Mouse (Mus musculus): ENCODE measurements around the gene Bak1. TPM values are rescaled to one million over a fixed set of nuclear protein-coding genes. Genes with fewer than 3 reads are reported as not detected.

The Bak1 gene
- polyA plus RNA-seq, 1 experiment from 2014 or later, result 4.0 TPM

- 54% methylated on average over 14 of the region's 14 CpGs for WGBS
- no peak for TF ChIP-seq EP300 (IDR thresholded peaks at IDR 0.05)
- TF ChIP-seq CTCF (IDR thresholded peaks at IDR 0.05), result peak; percentile 42
- Histone ChIP-seq H3K9ac (replicated peaks; ENCODE audit: low read depth) (no peak overlapping the region), H3K9me3 (ENCODE audit: low read length) (no peaks in the 10 kb centered on the region), H3K27me3 (replicated peaks; ENCODE audit: insufficient read depth, low read length) (no peaks in the 10 kb centered on the region), H3K4me3 (ENCODE audit: low read depth, low read length) (no peak overlapping the region), H3K4me2 (replicated peaks; ENCODE audit: low read depth, low read length) (no peak overlapping the region), H3K4me1 (ENCODE audit: insufficient read depth, low read depth, low read length) (no peaks in the 10 kb centered on the region), H3K36me3 (ENCODE audit: insufficient read depth, low read length) (no peaks in the 10 kb centered on the region), H3K27ac (ENCODE audit: low read length) (no peak overlapping the region)
- DNase-seq (ENCODE audit: low spot score) (peak; percentile 58), ATAC-seq (peak; percentile 59)
Observed at GRCm38 (mm10) chr17:27011998-27012672, 16.7 kb downstream of the Bak1 start.

- Histone ChIP-seq H3K27me3 (replicated peaks; ENCODE audit: insufficient read depth, low read length) (no peaks in the 10 kb centered on the region), H3K4me2 (replicated peaks; ENCODE audit: low read depth, low read length) (no peak overlapping the region), H3K36me3 (ENCODE audit: insufficient read depth, low read length) (no peaks in the 10 kb centered on the region), H3K9ac (replicated peaks; ENCODE audit: low read depth) (no peak overlapping the region), H3K27ac (ENCODE audit: low read length) (no peak overlapping the region), H3K9me3 (ENCODE audit: low read length) (no peaks in the 10 kb centered on the region), H3K4me1 (ENCODE audit: insufficient read depth, low read depth, low read length) (no peaks in the 10 kb centered on the region), H3K4me3 (ENCODE audit: low read depth, low read length) (no peak overlapping the region)
- DNase-seq (ENCODE audit: low spot score), result no peak
- 82% methylated on average over 10 of the region's 10 CpGs for WGBS
- no peak for ATAC-seq
- no peak for TF ChIP-seq EP300 (IDR thresholded peaks at IDR 0.05)
- TF ChIP-seq CTCF (IDR thresholded peaks at IDR 0.05), result no peak
Observed at GRCm38 (mm10) chr17:27011167-27011566, 17.6 kb downstream of the Bak1 start.

- TF ChIP-seq EP300 (IDR thresholded peaks at IDR 0.05), result no peak
- no peak for TF ChIP-seq CTCF (IDR thresholded peaks at IDR 0.05)
- H3K4me3 ChIP-seq (ENCODE audit: low read depth, low read length), result no peak overlapping the region
- ATAC-seq (no peak), DNase-seq (ENCODE audit: low spot score) (no peak)
- H3K9me3 ChIP-seq (ENCODE audit: low read length), result no peaks in the 10 kb centered on the region
- H3K27me3 ChIP-seq (replicated peaks; ENCODE audit: insufficient read depth, low read length), result no peaks in the 10 kb centered on the region
- WGBS, result 68% methylated on average over 2 of the region's 2 CpGs
- no peaks in the 10 kb centered on the region for H3K4me1 ChIP-seq (ENCODE audit: insufficient read depth, low read depth, low read length)
- H3K36me3 ChIP-seq (ENCODE audit: insufficient read depth, low read length), result no peaks in the 10 kb centered on the region
- no peak overlapping the region for H3K4me2 ChIP-seq (replicated peaks; ENCODE audit: low read depth, low read length)
- H3K9ac ChIP-seq (replicated peaks; ENCODE audit: low read depth), result no peak overlapping the region
- H3K27ac ChIP-seq (ENCODE audit: low read length), result no peak overlapping the region
Observed at GRCm38 (mm10) chr17:27008277-27008676, 20.5 kb downstream of the Bak1 start.

DNA sequence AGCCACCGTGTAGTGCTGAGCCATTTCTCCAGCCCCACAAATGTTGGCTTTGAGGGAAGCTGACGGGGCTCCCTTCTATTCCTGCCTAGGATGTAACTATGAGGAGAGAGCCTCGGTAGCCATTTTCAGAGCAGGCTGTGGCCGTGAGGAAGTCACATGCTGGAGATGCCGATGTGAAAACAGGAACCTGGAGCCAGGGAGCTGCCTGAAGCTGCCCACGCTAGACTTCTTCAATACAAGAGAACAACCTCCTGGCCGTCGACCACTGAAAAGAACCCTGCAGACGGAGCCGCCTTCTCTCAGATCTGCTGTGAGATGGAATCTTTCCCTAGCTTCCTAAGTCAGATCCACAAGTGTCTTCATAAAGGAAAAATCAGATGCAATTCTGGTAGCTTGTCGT is 23.2 kb downstream of the Bak1 start:
- peak; percentile 17 for DNase-seq (ENCODE audit: low spot score)

GRCm38 (mm10) chr17:27004903-27005485 is 23.8 kb downstream of the Bak1 start:
- TF ChIP-seq EP300 (IDR thresholded peaks at IDR 0.05) (no peak), CTCF (IDR thresholded peaks at IDR 0.05) (no peak)
- ATAC-seq, result no peak
- Histone ChIP-seq H3K4me1 (ENCODE audit: insufficient read depth, low read depth, low read length) (no peaks in the 10 kb centered on the region), H3K27me3 (replicated peaks; ENCODE audit: insufficient read depth, low read length) (no peaks in the 10 kb centered on the region), H3K27ac (ENCODE audit: low read length) (no peak overlapping the region), H3K36me3 (ENCODE audit: insufficient read depth, low read length) (no peaks in the 10 kb centered on the region), H3K9me3 (ENCODE audit: low read length) (no peaks in the 10 kb centered on the region), H3K4me2 (replicated peaks; ENCODE audit: low read depth, low read length) (no peak overlapping the region), H3K9ac (replicated peaks; ENCODE audit: low read depth) (no peak overlapping the region), H3K4me3 (ENCODE audit: low read depth, low read length) (no peak overlapping the region)
- WGBS, result 37% methylated on average over 19 of the region's 19 CpGs
- no peak for DNase-seq (ENCODE audit: low spot score)

More for the DNA sequence above, 23.2 kb downstream of the Bak1 start:
- no peaks in the 10 kb centered on the region for H3K9me3 ChIP-seq (ENCODE audit: low read length)
- no peak overlapping the region for H3K27ac ChIP-seq (ENCODE audit: low read length)
- no peaks in the 10 kb centered on the region for H3K36me3 ChIP-seq (ENCODE audit: insufficient read depth, low read length)
- H3K4me3 ChIP-seq (ENCODE audit: low read depth, low read length), result no peak overlapping the region
- H3K4me1 ChIP-seq (ENCODE audit: insufficient read depth, low read depth, low read length), result no peaks in the 10 kb centered on the region
- H3K4me2 ChIP-seq (replicated peaks; ENCODE audit: low read depth, low read length), result no peak overlapping the region
- H3K27me3 ChIP-seq (replicated peaks; ENCODE audit: insufficient read depth, low read length), result no peaks in the 10 kb centered on the region
- no peak overlapping the region for H3K9ac ChIP-seq (replicated peaks; ENCODE audit: low read depth)
- TF ChIP-seq EP300 (IDR thresholded peaks at IDR 0.05), result no peak
- no peak for TF ChIP-seq CTCF (IDR thresholded peaks at IDR 0.05)
- WGBS, result 39% methylated on average over 11 of the region's 11 CpGs
- ATAC-seq, result no peak

DNA sequence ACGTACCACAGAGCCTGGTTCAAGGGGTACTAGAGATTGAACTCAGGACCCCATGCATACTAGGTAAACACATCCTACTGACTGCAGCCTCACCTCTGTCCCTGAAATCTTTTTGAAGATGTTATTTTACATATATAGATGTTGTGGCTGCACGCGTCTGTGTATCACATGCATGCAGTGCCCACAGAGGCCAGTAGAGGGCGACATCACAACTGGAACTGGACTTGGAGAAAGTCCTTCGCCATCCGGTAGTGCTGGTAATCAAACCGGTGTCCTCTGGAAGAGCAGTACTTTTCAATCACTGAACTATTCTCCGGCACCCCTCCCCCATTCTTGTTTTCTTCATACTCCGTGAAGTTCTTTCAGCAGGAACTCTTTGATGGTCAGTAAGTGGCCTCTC is 24.4 kb downstream of the Bak1 start:
- no peaks in the 10 kb centered on the region for H3K36me3 ChIP-seq (ENCODE audit: insufficient read depth, low read length)
- H3K27ac ChIP-seq (ENCODE audit: low read length), result no peak overlapping the region
- no peak overlapping the region for H3K9ac ChIP-seq (replicated peaks; ENCODE audit: low read depth)
- DNase-seq (ENCODE audit: low spot score) (peak; percentile 51), ATAC-seq (no peak)
- no peaks in the 10 kb centered on the region for H3K4me1 ChIP-seq (ENCODE audit: insufficient read depth, low read depth, low read length)
- H3K4me2 ChIP-seq (replicated peaks; ENCODE audit: low read depth, low read length), result no peak overlapping the region
- no peak overlapping the region for H3K4me3 ChIP-seq (ENCODE audit: low read depth, low read length)
- H3K27me3 ChIP-seq (replicated peaks; ENCODE audit: insufficient read depth, low read length), result no peaks in the 10 kb centered on the region
- no peaks in the 10 kb centered on the region for H3K9me3 ChIP-seq (ENCODE audit: low read length)
- peak; percentile 84 for TF ChIP-seq CTCF (IDR thresholded peaks at IDR 0.05)
- TF ChIP-seq EP300 (IDR thresholded peaks at IDR 0.05), result no peak
- 38% methylated on average over 9 of the region's 9 CpGs for WGBS
